Mouse (Mus musculus) lung, embryonic 14.5 days (tissue): ENCODE measurements at regions not wholly inside any gene's neighbourhood (a gene's known extent, or its start where the extent isn't known, plus 50 kb on each side); places are given as distances from the start of the nearest gene placed in this dataset.

Experiments
- ATAC-seq: fragments of 200-750 bp; cut with Nextera tagmentation; 2 replicates; pipeline ENCODE4 v1.8.0; 2017; ENCODE audit warnings: mild to moderate bottlenecking, moderate TSS enrichment, moderate library complexity; ENCODE audit not compliant: insufficient read depth
- DNase-seq: peaks from one replicate; pipeline ENCODE4 v3.0.0-alpha.2; 2015
- H3K27ac ChIP-seq: fragments of 300-500 bp; sonication (generic); 2 replicates; pipeline ENCODE4 v1.5.1; 2014; ENCODE audit warnings: low read depth, mild to moderate bottlenecking, moderate library complexity
- H3K27me3 ChIP-seq: fragments of 300-500 bp; sonication (generic); 2 replicates; pipeline ENCODE4 v1.6.1; 2014; ENCODE audit warnings: low read length, control low read depth; ENCODE audit not compliant: insufficient read depth
- H3K36me3 ChIP-seq: fragments of 300-500 bp; sonication (generic); 2 replicates; pipeline ENCODE4 v1.6.1; 2014; ENCODE audit warnings: control low read depth; ENCODE audit not compliant: insufficient read depth
- H3K4me1 ChIP-seq: fragments of 300-500 bp; sonication (generic); 2 replicates; pipeline ENCODE4 v1.6.1; 2014; ENCODE audit warnings: antibody characterized with exemption, control low read depth; ENCODE audit not compliant: insufficient read depth
- H3K4me2 ChIP-seq: fragments of 300-500 bp; sonication (generic); 2 replicates; pipeline ENCODE4 v1.6.1; 2014; ENCODE audit warnings: mild to moderate bottlenecking
- H3K4me3 ChIP-seq: fragments of 300-500 bp; sonication (generic); 2 replicates; pipeline ENCODE4 v1.5.1; 2014; ENCODE audit warnings: low read depth, low read length
- H3K9ac ChIP-seq: fragments of 300-500 bp; sonication (generic); 2 replicates; pipeline ENCODE4 v1.6.1; 2014
- H3K9me3 ChIP-seq: fragments of 300-500 bp; sonication (generic); 2 replicates; pipeline ENCODE4 v1.6.1; 2016; ENCODE audit warnings: low read depth, low read length, control low read depth
- CTCF ChIP-seq: IDR thresholded peaks from 2 replicates; pipeline ENCODE4 v1.5.1; 2016; ENCODE audit warnings: antibody characterized with exemption, low read depth
- WGBS: fragments of 180-500 bp; shearing (Covaris S2); extraction: QIAGEN DNeasy Blood & Tissue Kit; methylation state at CpG from one replicate; pipeline ENCODE4 v1.1.7; 2014; 5-methylcytosine and 5-hydroxymethylcytosine counted together

DNA sequence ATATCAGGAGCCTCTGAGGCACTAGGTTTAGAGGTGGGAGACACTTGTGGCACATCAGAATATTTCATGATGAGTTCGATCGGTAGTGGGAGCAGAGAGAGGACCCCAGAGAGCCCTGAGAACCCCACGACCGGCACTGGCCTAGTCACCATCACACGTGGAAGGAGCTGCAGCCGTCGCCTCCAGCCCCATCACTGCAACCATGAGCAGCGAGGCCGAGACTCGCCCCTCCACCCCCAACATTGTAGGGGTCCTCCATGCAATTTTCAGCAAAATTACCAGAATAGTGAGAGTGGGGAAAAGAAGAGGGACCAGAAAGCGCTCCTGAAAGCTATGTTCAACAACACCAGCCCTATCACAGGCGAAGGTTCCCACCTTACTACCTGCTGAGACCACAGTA, 297.0 kb downstream of the Edem1 start:
- Histone ChIP-seq H3K4me3 (no peak overlapping the region), H3K27me3 (no peaks in the 10 kb centered on the region), H3K4me1 (no peaks in the 10 kb centered on the region), H3K4me2 (no peak overlapping the region), H3K36me3 (no peaks in the 10 kb centered on the region), H3K27ac (no peak overlapping the region), H3K9me3 (no peaks in the 10 kb centered on the region), H3K9ac (no peak overlapping the region)
- DNase-seq = no peak
- 89% methylated on average over 12 of the region's 12 CpGs for WGBS
- no peak for ATAC-seq
- TF ChIP-seq CTCF = no peak

DNA sequence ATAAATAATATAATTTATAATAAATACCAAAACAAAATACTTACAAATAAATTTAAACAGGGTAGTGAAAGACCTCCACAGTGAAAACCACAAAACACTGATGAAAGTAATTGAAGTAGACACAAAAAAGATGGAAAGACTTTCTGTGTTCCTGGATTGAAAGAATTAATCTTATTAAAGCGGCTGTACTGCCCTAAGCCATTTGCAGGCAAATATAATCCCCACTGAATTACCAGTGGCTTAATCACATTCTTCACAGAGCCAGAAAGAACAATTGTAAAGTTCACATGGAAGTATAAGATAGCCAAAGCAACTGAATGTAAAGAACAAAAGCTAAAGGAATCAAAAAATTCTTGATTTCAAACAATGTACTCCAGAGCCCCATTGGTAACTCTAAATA, 298.8 kb downstream of the Edem1 start:
- Histone ChIP-seq H3K4me2 (no peak overlapping the region), H3K4me3 (no peak overlapping the region), H3K4me1 (no peaks in the 10 kb centered on the region), H3K9me3 (no peaks in the 10 kb centered on the region), H3K36me3 (no peaks in the 10 kb centered on the region), H3K9ac (no peak overlapping the region), H3K27me3 (no peaks in the 10 kb centered on the region), H3K27ac (no peak overlapping the region)
- WGBS = 80% methylated on average over 1 of the region's 1 CpGs
- DNase-seq (no peak), ATAC-seq (no peak)
- no peak for TF ChIP-seq CTCF

DNA sequence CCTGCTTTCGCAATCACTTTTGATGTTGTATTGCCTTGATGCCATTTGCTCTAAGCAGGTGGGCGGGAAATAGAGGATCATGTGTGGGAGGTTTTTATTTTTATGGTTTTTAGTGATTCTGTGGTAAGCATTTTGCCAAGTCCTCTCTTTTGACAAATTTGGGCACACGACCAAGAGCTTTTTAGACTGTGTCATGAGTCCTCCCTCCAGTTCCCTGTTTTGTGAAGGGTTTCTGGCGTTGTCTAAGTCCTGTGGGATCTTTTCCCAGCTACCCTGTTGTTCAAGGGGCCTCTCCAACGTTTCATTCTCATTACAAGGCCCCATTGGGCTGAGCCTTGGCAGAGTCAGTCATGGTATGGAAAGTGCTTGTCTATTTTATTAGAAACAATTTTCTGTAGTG, 317.7 kb downstream of the Edem1 start:
- WGBS = 66% methylated on average over 5 of the region's 5 CpGs
- Histone ChIP-seq H3K36me3 (no peaks in the 10 kb centered on the region), H3K4me3 (no peak overlapping the region), H3K4me1 (no peaks in the 10 kb centered on the region), H3K27me3 (no peaks in the 10 kb centered on the region), H3K9me3 (no peaks in the 10 kb centered on the region), H3K27ac (no peak overlapping the region), H3K9ac (no peak overlapping the region), H3K4me2 (no peak overlapping the region)
- DNase-seq (peak; percentile 4), ATAC-seq (no peak)
- no peak for TF ChIP-seq CTCF

DNA sequence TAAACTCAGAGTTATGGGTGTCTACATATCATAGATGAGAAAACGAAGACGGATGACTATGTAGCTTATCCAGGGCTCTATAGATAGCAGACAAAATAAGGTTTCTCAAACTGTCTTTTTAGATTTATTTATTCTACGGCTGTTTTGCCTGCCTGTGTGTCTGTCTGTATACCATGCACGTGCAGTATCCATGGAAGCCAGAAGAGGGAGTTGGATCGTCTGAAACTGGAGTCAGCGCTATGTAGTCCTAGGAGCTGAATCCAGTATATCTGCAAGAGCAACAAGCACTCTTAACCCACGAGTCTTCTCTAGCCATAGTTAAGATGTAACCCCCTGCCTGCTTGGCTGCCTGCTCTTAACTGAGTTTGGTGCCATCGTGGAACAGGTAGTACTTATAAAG, 320.6 kb downstream of the Edem1 start:
- no peak for ATAC-seq

DNA sequence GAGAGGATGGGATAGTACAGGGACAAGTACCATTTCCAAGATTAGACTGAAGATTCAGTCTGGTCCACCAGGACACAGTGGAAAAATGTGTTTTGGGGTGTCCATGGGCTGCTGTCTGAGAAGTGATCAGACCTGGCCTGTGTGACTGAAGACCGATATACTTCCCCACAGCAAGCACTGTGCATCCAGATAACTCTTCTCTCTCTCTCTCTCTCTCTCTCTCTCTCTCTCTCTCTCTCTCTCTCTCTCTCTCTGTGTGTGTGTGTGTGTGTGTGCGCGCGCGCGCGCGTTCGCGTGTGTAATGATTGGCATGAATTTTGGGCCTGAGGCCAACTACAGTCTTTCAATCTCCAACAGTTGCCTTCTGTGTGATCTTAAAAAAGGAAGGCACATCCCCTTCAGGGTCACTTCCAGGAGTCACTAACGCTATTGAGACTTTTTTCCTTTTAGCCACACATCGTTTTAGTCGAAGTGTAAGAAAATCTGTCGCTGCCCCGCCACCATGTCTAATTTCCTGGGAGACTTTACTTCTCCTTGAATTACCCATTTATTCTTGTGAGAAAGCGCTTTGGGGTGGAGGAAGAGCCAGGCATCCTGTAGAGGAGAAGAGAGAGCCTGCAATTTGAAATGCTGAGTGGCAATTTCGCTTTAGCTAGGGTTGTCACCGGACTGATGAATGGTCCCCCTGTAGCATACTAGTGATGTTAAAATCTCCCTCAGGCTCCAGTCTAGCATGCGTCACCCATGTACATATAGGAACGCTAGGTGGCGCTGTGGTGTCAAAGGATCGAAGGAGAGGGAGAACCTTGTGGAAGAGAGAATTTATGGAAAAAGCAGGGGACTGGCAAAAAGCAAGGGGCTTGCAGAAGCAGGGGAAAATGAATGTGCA, 321.8 kb downstream of the Edem1 start:
- 54% methylated on average over 22 of the region's 22 CpGs for WGBS

More for the DNA sequence above, 320.6 kb downstream of the Edem1 start:
- no peak overlapping the region for H3K4me3 ChIP-seq
- H3K36me3 ChIP-seq = no peaks in the 10 kb centered on the region
- DNase-seq = peak; percentile 3
- H3K27ac ChIP-seq = no peak overlapping the region
- H3K9ac ChIP-seq = no peak overlapping the region
- H3K4me1 ChIP-seq = no peaks in the 10 kb centered on the region
- TF ChIP-seq CTCF = no peak
- H3K27me3 ChIP-seq = no peaks in the 10 kb centered on the region
- 78% methylated on average over 8 of the region's 8 CpGs for WGBS
- H3K9me3 ChIP-seq = no peaks in the 10 kb centered on the region
- H3K4me2 ChIP-seq = no peak overlapping the region

DNA sequence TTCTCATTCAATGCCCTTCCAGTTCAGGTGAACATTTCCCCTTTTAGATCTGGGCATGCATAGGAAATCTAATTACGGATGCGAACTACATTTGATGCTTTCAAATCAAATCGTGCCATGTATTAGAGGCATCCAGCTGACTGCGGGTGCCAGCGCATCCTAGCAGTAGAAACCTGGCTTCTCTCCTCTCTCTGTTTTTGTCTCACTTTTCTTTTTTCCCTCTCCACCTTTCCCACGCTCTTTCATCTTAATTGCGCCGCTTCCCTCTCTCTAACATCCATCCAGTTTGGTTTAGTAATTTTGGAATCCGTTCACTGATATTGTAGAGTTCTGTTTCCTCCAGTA, 322.4 kb downstream of the Edem1 start:
- Histone ChIP-seq H3K4me3 (no peak overlapping the region), H3K9ac (no peak overlapping the region), H3K4me2 (no peak overlapping the region), H3K4me1 (no peaks in the 10 kb centered on the region), H3K27ac (no peak overlapping the region), H3K27me3 (no peaks in the 10 kb centered on the region), H3K36me3 (no peaks in the 10 kb centered on the region), H3K9me3 (no peaks in the 10 kb centered on the region)
- TF ChIP-seq CTCF = no peak
- ATAC-seq = no peak; the same call in 1 of the 2 replicates
- DNase-seq = no peak
- WGBS = 82% methylated on average over 9 of the region's 9 CpGs

More for the DNA sequence above, 321.8 kb downstream of the Edem1 start:
- Histone ChIP-seq H3K4me1 (no peaks in the 10 kb centered on the region), H3K27ac (no peak overlapping the region), H3K4me3 (no peak overlapping the region), H3K9ac (no peak overlapping the region), H3K4me2 (no peak overlapping the region), H3K9me3 (no peaks in the 10 kb centered on the region), H3K27me3 (no peaks in the 10 kb centered on the region), H3K36me3 (no peaks in the 10 kb centered on the region)
- DNase-seq = peak; percentile 93
- TF ChIP-seq CTCF = peak; percentile 92
- peak; percentile 88 for ATAC-seq

DNA sequence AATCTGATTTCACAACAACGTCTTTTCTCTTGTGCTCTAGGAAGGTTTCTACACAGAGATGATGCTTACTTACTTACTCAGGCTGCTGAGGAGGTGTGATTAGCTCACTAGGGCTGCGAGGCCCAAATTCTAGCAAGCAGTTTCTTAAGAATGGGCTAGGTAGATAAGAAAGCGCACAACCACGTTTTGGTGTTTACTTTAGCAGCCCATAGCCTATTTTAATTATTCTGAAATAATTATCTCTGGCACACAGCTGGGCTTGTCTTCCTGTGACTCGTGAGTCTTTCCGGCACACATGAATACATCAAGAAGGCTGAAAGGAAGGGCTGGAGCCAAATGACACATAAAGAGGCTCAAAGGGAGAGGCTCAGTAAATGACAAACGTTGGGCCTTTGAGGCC, 325.2 kb downstream of the Edem1 start:
- no peaks in the 10 kb centered on the region for H3K27me3 ChIP-seq
- ATAC-seq = no peak; the same call in 1 of the 2 replicates
- no peaks in the 10 kb centered on the region for H3K9me3 ChIP-seq
- DNase-seq = peak; percentile 26
- no peak overlapping the region for H3K9ac ChIP-seq
- H3K36me3 ChIP-seq = no peaks in the 10 kb centered on the region
- no peak overlapping the region for H3K27ac ChIP-seq
- no peak overlapping the region for H3K4me2 ChIP-seq
- WGBS = 37% methylated on average over 7 of the region's 7 CpGs
- no peaks in the 10 kb centered on the region for H3K4me1 ChIP-seq
- H3K4me3 ChIP-seq = no peak overlapping the region
- no peak for TF ChIP-seq CTCF
